Mouse (Mus musculus) neutrophil, adult 5-6 weeks (primary cell): ENCODE data around the gene Gm20388. TPM values are rescaled to one million over a fixed set of nuclear protein-coding genes. Genes with fewer than 3 reads are reported as not detected.

Experiments used
- ATAC-seq: fragments of 151-379, 151-347 bp; 2 replicates; pipeline ENCODE4 v1.8.0; 2017; ENCODE audit warnings: mild to moderate bottlenecking, moderate TSS enrichment; ENCODE audit not compliant: insufficient number of reproducible peaks, poor library complexity, low FRiP score, severe bottlenecking; ENCODE audit errors: extremely low read depth
- total RNA-seq: library from RNA; stranded (forward); fragments of 200-1000 nt; gene quantifications from 2 replicates; pipeline ENCODE4 v1.2.3, GENCODE M21; 2017

The Gm20388 gene
- total RNA-seq, 1 experiment from 2014 or later = 10.8 TPM

- ATAC-seq = peak; percentile 60; the same call in 1 of the 2 replicates
Measured at GRCm38 (mm10) chr8:123332262-123333090, 3421.8 kb downstream of the Gm20388 start, which contains the start of gene Spire2. Gene Spire2, plus strand, starts transcription at chr8:123332713.

GRCm38 (mm10) chr8:123333091-123333587 lies 3422.5 kb downstream of the Gm20388 start:
- ATAC-seq = no peak

GRCm38 (mm10) chr8:123333864-123334263 lies 3423.2 kb downstream of the Gm20388 start:
- no peak for ATAC-seq

GRCm38 (mm10) chr8:123334467-123334866 lies 3423.8 kb downstream of the Gm20388 start:
- no peak for ATAC-seq

- ATAC-seq = no peak
Measured at GRCm38 (mm10) chr8:123337475-123337874, 3426.8 kb downstream of the Gm20388 start.

GRCm38 (mm10) chr8:123340071-123340470 lies 3429.4 kb downstream of the Gm20388 start:
- ATAC-seq = no peak

- no peak for ATAC-seq
Measured at GRCm38 (mm10) chr8:123341040-123342015, 3430.7 kb downstream of the Gm20388 start.

GRCm38 (mm10) chr8:123342253-123342652 lies 3431.6 kb downstream of the Gm20388 start:
- ATAC-seq = no peak

GRCm38 (mm10) chr8:123342911-123343310 lies 3432.3 kb downstream of the Gm20388 start:
- ATAC-seq = no peak

GRCm38 (mm10) chr8:123343422-123343821 lies 3432.8 kb downstream of the Gm20388 start:
- no peak for ATAC-seq

- no peak for ATAC-seq
Measured at GRCm38 (mm10) chr8:123345135-123345534, 3434.5 kb downstream of the Gm20388 start.

GRCm38 (mm10) chr8:123345856-123346255 lies 3435.2 kb downstream of the Gm20388 start:
- no peak for ATAC-seq

- no peak for ATAC-seq
Measured at GRCm38 (mm10) chr8:123347293-123347692, 3436.7 kb downstream of the Gm20388 start.

- no peak for ATAC-seq
Measured at GRCm38 (mm10) chr8:123348237-123348843, 3437.7 kb downstream of the Gm20388 start.

- ATAC-seq = no peak
Measured at GRCm38 (mm10) chr8:123349073-123349472, 3438.4 kb downstream of the Gm20388 start.

- ATAC-seq = no peak
Measured at GRCm38 (mm10) chr8:123352118-123352517, 3441.5 kb downstream of the Gm20388 start.

GRCm38 (mm10) chr8:123352786-123353185 lies 3442.1 kb downstream of the Gm20388 start:
- ATAC-seq = no peak

GRCm38 (mm10) chr8:123353216-123353615 lies 3442.6 kb downstream of the Gm20388 start:
- ATAC-seq = no peak
